Mouse (Mus musculus): ENCODE measurements around the gene Lnpk.

The Lnpk gene

DNA sequence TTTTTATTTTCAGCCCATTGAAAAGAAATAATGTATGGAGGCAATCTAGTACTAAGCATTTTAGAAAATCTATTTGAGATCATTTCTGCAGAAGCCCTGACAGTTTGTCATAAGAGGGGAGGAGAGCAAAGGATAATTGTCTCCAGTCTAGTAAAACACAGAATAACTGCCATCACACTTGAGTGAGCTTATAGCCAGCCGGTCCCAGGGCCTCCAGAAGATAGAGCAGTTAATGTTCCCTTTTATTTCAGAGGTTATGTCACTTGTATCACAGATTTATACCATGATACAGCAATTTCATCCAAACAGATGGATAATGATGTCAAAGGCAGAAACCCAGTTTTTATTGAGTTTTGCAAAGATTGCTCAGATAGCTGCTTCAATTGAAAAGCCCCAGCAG is 89.0 kb downstream of the Lnpk start:
- DNase-seq (ENCODE audit: low spot score in 2 of 2): no peak

DNA sequence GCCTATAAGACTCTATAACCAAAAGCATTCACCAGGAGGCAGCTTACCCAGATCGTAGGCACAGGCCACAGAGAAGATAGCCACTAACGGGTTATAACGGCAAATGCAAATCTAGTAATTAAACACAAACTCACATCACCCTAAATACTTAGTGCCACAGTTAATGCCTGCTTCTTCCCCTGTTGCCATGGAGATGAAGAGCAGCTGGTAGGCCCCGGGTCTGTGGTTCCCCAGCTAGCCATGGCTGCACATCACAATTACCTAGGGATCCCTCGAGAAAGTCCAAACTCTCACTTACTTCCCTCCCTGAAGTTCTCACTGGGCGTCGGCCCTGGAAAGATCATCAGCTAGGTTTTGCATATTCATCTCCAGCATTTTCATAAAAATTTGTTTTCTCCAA is 90.8 kb downstream of the Lnpk start:
- no peak for DNase-seq (ENCODE audit: low spot score in 2 of 2)

DNA sequence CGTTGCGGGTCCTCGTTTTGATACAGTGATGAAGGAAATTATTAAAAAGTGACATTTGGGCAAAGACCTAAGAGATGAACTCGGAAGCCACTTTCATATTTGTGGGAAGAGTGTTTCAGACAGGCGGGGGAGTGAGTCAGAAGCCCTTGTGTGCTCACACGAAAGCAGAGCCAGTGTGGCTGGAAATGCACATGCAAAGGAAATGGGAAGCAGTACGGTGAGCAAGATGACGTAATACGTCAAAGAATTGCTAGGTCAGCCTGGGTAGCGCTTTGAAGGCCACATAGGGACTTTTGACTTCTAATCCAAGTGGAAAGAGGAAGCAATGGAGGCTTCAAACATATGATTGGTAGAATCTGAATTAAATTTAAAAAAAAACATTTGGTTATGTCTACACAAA is 96.6 kb downstream of the Lnpk start:
- no peak for DNase-seq (ENCODE audit: low spot score in 2 of 2)

DNA sequence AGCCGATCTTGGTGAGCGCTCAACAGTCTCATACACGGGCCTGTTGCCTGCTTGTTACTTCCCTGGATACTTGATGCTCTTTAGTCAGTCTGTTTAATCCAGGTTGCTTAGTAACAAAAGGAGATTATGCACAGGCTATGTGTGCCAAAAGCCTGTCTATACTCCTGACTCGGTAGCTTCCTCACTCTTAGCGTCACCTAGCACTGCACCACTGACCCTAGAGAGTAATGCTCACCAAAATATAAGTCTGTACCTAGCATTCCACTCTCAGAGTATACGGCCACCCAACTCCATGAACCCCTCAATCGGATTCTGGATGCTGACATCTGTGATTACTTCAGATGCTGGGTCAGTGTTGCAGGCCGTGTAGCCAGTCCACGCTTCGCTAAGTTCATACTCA is 97.1 kb downstream of the Lnpk start:
- DNase-seq (ENCODE audit: low spot score in 2 of 2): no peak
